Mouse (Mus musculus) stomach, embryonic 16.5 days (tissue): ENCODE results near the gene Arhgap9. TPM values are rescaled to one million over a fixed set of nuclear protein-coding genes. Genes with fewer than 3 reads are reported as not detected.
"Not testable (repeated sequence)": the region's sequence is repeated elsewhere in the genome, so short reads cannot be mapped to it uniquely, and the experiment has no call there.

Experiments used
- ATAC-seq: fragments of 200-750 bp; cut with Nextera tagmentation; 2 replicates; pipeline ENCODE4 v1.8.0; 2017; ENCODE audit warnings: moderate number of reproducible peaks, moderate TSS enrichment; ENCODE audit not compliant: insufficient read depth, low FRiP score
- H3K27ac ChIP-seq: fragments of 300-500 bp; sonication (generic); 2 replicates; pipeline ENCODE4 v1.5.1; 2014; ENCODE audit warnings: low read length
- H3K27me3 ChIP-seq: fragments of 300-500 bp; sonication (generic); 2 replicates; pipeline ENCODE4 v1.6.1; 2014; ENCODE audit warnings: low read length, control low read depth, mixed read lengths; ENCODE audit not compliant: control insufficient read depth, insufficient read depth
- H3K36me3 ChIP-seq: fragments of 300-500 bp; sonication (generic); 2 replicates; pipeline ENCODE4 v1.6.1; 2014; ENCODE audit warnings: low read length; ENCODE audit not compliant: control insufficient read depth, insufficient read depth
- H3K4me1 ChIP-seq: fragments of 300-500 bp; sonication (generic); 2 replicates; pipeline ENCODE4 v1.6.1; 2014; ENCODE audit warnings: low read length, control low read depth, mixed read lengths; ENCODE audit not compliant: control insufficient read depth, insufficient read depth
- H3K4me2 ChIP-seq: fragments of 300-500 bp; sonication (generic); 2 replicates; pipeline ENCODE4 v1.6.1; 2014; ENCODE audit warnings: low read depth, low read length, mixed read lengths
- H3K4me3 ChIP-seq: fragments of 300-500 bp; sonication (generic); replicated peaks from 2 replicates; pipeline ENCODE4 v1.5.1; 2014; ENCODE audit warnings: mild to moderate bottlenecking, low read length
- H3K9ac ChIP-seq: fragments of 300-500 bp; sonication (generic); 2 replicates; pipeline ENCODE4 v1.6.1; 2014; ENCODE audit warnings: low read length
- H3K9me3 ChIP-seq: fragments of 300-500 bp; sonication (generic); replicated peaks from 2 replicates; pipeline ENCODE4 v1.6.1; 2016; ENCODE audit warnings: low read length, control low read depth; ENCODE audit not compliant: control insufficient read depth
- WGBS: fragments of 180-500 bp; shearing (Covaris S2); extraction: QIAGEN DNeasy Blood & Tissue Kit; methylation state at CpG from one replicate; pipeline ENCODE4 v1.1.7; 2014; 5-methylcytosine and 5-hydroxymethylcytosine counted together
- polyA plus RNA-seq: library from polyadenylated mRNA; unstranded; fragments of >200 nt; fragmentation: Nextera tagmentation; extraction: Ambion mirVana; gene quantifications from 2 replicates; pipeline ENCODE4 v1.2.1, GENCODE M21; 2015

Arhgap9 gene
- polyA plus RNA-seq, 1 experiment from 2014 or later = 6.6 TPM

- H3K9ac ChIP-seq, H3K27ac ChIP-seq, H3K9me3 ChIP-seq, H3K27me3 ChIP-seq, ATAC-seq, H3K4me3 ChIP-seq, H3K36me3 ChIP-seq, H3K4me2 ChIP-seq: not testable (repeated sequence)
- 84% methylated on average over 5 of the region's 5 CpGs for WGBS
- peaks cover 10% of the 10 kb centered on the region; the same call in 1 of the 2 replicates for H3K4me1 ChIP-seq
Observed at GRCm38 (mm10) chr10:127313516-127313915, 8.2 kb upstream of the Arhgap9 start.

GRCm38 (mm10) chr10:127314950-127315349 is 6.8 kb upstream of the Arhgap9 start:
- H3K4me3 ChIP-seq, H3K9ac ChIP-seq, H3K9me3 ChIP-seq, H3K27me3 ChIP-seq, H3K36me3 ChIP-seq, ATAC-seq, H3K4me2 ChIP-seq, H3K27ac ChIP-seq: not testable (repeated sequence)
- WGBS = 78% methylated on average over 1 of the region's 1 CpGs
- H3K4me1 ChIP-seq = peaks cover 10% of the 10 kb centered on the region; the same call in 1 of the 2 replicates

- ATAC-seq = no peak
- Histone ChIP-seq H3K27me3 (no peaks in the 10 kb centered on the region), H3K27ac (no peak overlapping the region), H3K4me1 (0 out of 2 replicates have a peak, but pooled peaks cover 2% of the 10 kb centered on the region), H3K9ac (no peak overlapping the region), H3K9me3 (no peaks in the 10 kb centered on the region), H3K4me3 (no peak overlapping the region), H3K36me3 (no peaks in the 10 kb centered on the region), H3K4me2 (no peak overlapping the region)
- 80% methylated on average over 2 of the region's 2 CpGs for WGBS
Observed at GRCm38 (mm10) chr10:127317277-127317676, 4.5 kb upstream of the Arhgap9 start.

- no peak overlapping the region for H3K9ac ChIP-seq
- H3K36me3 ChIP-seq = no peaks in the 10 kb centered on the region
- no peaks in the 10 kb centered on the region for H3K9me3 ChIP-seq
- H3K4me1 ChIP-seq = no peaks in the 10 kb centered on the region
- WGBS = 46% methylated on average over 4 of the region's 4 CpGs
- H3K27me3 ChIP-seq = no peaks in the 10 kb centered on the region
- ATAC-seq = no peak
- no peak overlapping the region for H3K27ac ChIP-seq
- H3K4me2 ChIP-seq = no peak overlapping the region
- H3K4me3 ChIP-seq = no peak overlapping the region
Observed at GRCm38 (mm10) chr10:127318009-127318408, 3.8 kb upstream of the Arhgap9 start.

- no peaks in the 10 kb centered on the region for H3K36me3 ChIP-seq
- no peak for ATAC-seq
- no peak overlapping the region for H3K4me2 ChIP-seq
- no peaks in the 10 kb centered on the region for H3K4me1 ChIP-seq
- H3K27me3 ChIP-seq = no peaks in the 10 kb centered on the region
- H3K27ac ChIP-seq = no peak overlapping the region
- WGBS = 75% methylated on average over 7 of the region's 7 CpGs
- H3K9me3 ChIP-seq = no peaks in the 10 kb centered on the region
- no peak overlapping the region for H3K9ac ChIP-seq
- H3K4me3 ChIP-seq = no peak overlapping the region
Observed at GRCm38 (mm10) chr10:127319969-127320368, 1.8 kb upstream of the Arhgap9 start.

GRCm38 (mm10) chr10:127322178-127322577 is 414 bp downstream of the Arhgap9 start:
- 57% methylated on average over 13 of the region's 13 CpGs for WGBS
- Histone ChIP-seq H3K9me3 (no peaks in the 10 kb centered on the region; the same call in 1 of the 2 replicates), H3K27me3 (peaks cover 12% of the 10 kb centered on the region), H3K4me3 (no peak overlapping the region), H3K27ac (no peak overlapping the region), H3K4me2 (no peak overlapping the region), H3K4me1 (peaks cover 11% of the 10 kb centered on the region), H3K36me3 (no peaks in the 10 kb centered on the region), H3K9ac (no peak overlapping the region)
- ATAC-seq = no peak

GRCm38 (mm10) chr10:127322669-127323068 is 905 bp downstream of the Arhgap9 start:
- Histone ChIP-seq H3K36me3 (no peaks in the 10 kb centered on the region), H3K27me3 (peaks cover 17% of the 10 kb centered on the region), H3K4me2 (no peak overlapping the region), H3K9ac (no peak overlapping the region), H3K4me3 (no peak overlapping the region), H3K4me1 (peaks cover 11% of the 10 kb centered on the region), H3K9me3 (no peaks in the 10 kb centered on the region; the same call in 1 of the 2 replicates), H3K27ac (no peak overlapping the region; the same call in 1 of the 2 replicates)
- WGBS = 58% methylated on average over 4 of the region's 4 CpGs
- ATAC-seq = no peak

GRCm38 (mm10) chr10:127323131-127323855 is 1.5 kb downstream of the Arhgap9 start:
- H3K27ac ChIP-seq = no peak overlapping the region
- WGBS = 65% methylated on average over 17 of the region's 17 CpGs
- no peaks in the 10 kb centered on the region; the same call in 1 of the 2 replicates for H3K9me3 ChIP-seq
- H3K4me3 ChIP-seq = 0 out of 2 replicates have a peak overlapping the region, but pooled peaks have one; percentile 15
- H3K4me1 ChIP-seq = peaks cover 11% of the 10 kb centered on the region
- no peak overlapping the region for H3K9ac ChIP-seq
- H3K27me3 ChIP-seq = peaks cover 21% of the 10 kb centered on the region
- H3K36me3 ChIP-seq = no peaks in the 10 kb centered on the region
- H3K4me2 ChIP-seq = no peak overlapping the region
- no peak for ATAC-seq

- no peak overlapping the region for H3K4me3 ChIP-seq
- peaks cover 11% of the 10 kb centered on the region for H3K4me1 ChIP-seq
- no peak for ATAC-seq
- 5% methylated on average over 7 of the region's 7 CpGs for WGBS
- peaks cover 23% of the 10 kb centered on the region for H3K27me3 ChIP-seq
- no peak overlapping the region for H3K9ac ChIP-seq
- H3K36me3 ChIP-seq = no peaks in the 10 kb centered on the region
- H3K9me3 ChIP-seq = no peaks in the 10 kb centered on the region; the same call in 1 of the 2 replicates
- H3K27ac ChIP-seq = no peak overlapping the region
- no peak overlapping the region for H3K4me2 ChIP-seq
Observed at GRCm38 (mm10) chr10:127324495-127324894, 2.7 kb downstream of the Arhgap9 start.
